Mouse (Mus musculus) hindbrain, embryonic 14.5 days (tissue): Measurements from ENCODE around the gene Adgrl2. TPM values are rescaled to one million over a fixed set of nuclear protein-coding genes. Genes with fewer than 3 reads are reported as not detected.

Experiments used
- ATAC-seq: fragments of 200-750 bp; cut with Nextera tagmentation; 2 replicates; pipeline ENCODE4 v1.8.0; 2017; ENCODE audit warnings: moderate number of reproducible peaks, mild to moderate bottlenecking, moderate TSS enrichment, moderate library complexity; ENCODE audit not compliant: low FRiP score
- DNase-seq: peaks from one replicate; pipeline ENCODE4 v3.0.0-alpha.2; 2015; ENCODE audit warnings: low spot score
- H3K27ac ChIP-seq: fragments of 300-500 bp; sonication (generic); 2 replicates; pipeline ENCODE4 v1.5.1; 2014; ENCODE audit warnings: mild to moderate bottlenecking, moderate library complexity
- H3K27me3 ChIP-seq: fragments of 300-500 bp; sonication (generic); 2 replicates; pipeline ENCODE4 v1.6.1; 2014; ENCODE audit warnings: mild to moderate bottlenecking, low read length, mixed read lengths; ENCODE audit not compliant: control insufficient read depth, insufficient read depth
- H3K36me3 ChIP-seq: fragments of 300-500 bp; sonication (generic); replicated peaks from 2 replicates; pipeline ENCODE4 v1.6.1; 2014; ENCODE audit not compliant: control insufficient read depth, insufficient read depth
- H3K4me1 ChIP-seq: fragments of 300-500 bp; sonication (generic); replicated peaks from 2 replicates; pipeline ENCODE4 v1.6.1; 2014; ENCODE audit warnings: antibody characterized with exemption, low read length, mixed read lengths; ENCODE audit not compliant: control insufficient read depth, insufficient read depth
- H3K4me2 ChIP-seq: fragments of 300-500 bp; sonication (generic); replicated peaks from 2 replicates; pipeline ENCODE4 v1.6.1; 2014; ENCODE audit warnings: mild to moderate bottlenecking, moderate library complexity
- H3K4me3 ChIP-seq: fragments of 300-500 bp; sonication (generic); replicated peaks from 2 replicates; pipeline ENCODE4 v1.5.1; 2014; ENCODE audit warnings: mild to moderate bottlenecking, low read length
- H3K9ac ChIP-seq: fragments of 300-500 bp; sonication (generic); 2 replicates; pipeline ENCODE4 v1.6.1; 2014
- H3K9me3 ChIP-seq: fragments of 300-500 bp; sonication (generic); 2 replicates; pipeline ENCODE4 v1.6.1; 2016; ENCODE audit warnings: low read length; ENCODE audit not compliant: control insufficient read depth
- WGBS: fragments of 180-500 bp; shearing (Covaris S2); extraction: QIAGEN DNeasy Blood & Tissue Kit; methylation state at CpG from one replicate; pipeline ENCODE4 v1.1.7; 2014; 5-methylcytosine and 5-hydroxymethylcytosine counted together
- polyA plus RNA-seq: library from polyadenylated mRNA; unstranded; fragments of >200 nt; fragmentation: Nextera tagmentation; extraction: Ambion mirVana; gene quantifications from 2 replicates; pipeline ENCODE4 v1.2.1, GENCODE M21; 2014

Gene Adgrl2
- polyA plus RNA-seq, 1 experiment from 2014 or later = 171 TPM

DNA sequence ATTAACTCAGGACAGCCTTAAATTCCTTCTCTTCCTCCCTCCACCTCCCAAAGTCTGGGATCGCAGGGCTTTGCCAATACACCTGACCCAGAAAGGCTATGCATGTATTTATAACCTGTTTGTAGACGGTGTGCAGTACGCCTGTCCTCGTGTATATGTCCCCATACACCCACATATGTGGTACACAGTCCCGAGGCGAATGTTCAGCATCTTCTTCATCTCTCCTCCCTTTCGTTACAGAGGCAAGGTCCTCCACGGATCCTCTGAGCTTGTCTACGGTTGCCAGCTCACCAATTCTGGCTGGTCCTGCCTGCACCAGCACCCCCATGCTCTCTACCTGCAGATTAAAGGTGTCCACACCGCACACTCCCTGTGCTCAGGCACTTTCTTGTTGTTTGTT is 30.1 kb downstream of the Adgrl2 start:
- H3K36me3 ChIP-seq = no peaks in the 10 kb centered on the region
- H3K4me3 ChIP-seq = no peak overlapping the region
- no peak overlapping the region for H3K27ac ChIP-seq
- H3K9me3 ChIP-seq = no peaks in the 10 kb centered on the region
- H3K27me3 ChIP-seq = no peaks in the 10 kb centered on the region
- 86% methylated on average over 10 of the region's 10 CpGs for WGBS
- peak overlapping the region; percentile 3; the same call in 1 of the 2 replicates for H3K9ac ChIP-seq
- no peak overlapping the region for H3K4me2 ChIP-seq
- no peak for DNase-seq
- peaks cover 50% of the 10 kb centered on the region for H3K4me1 ChIP-seq
- ATAC-seq = no peak

DNA sequence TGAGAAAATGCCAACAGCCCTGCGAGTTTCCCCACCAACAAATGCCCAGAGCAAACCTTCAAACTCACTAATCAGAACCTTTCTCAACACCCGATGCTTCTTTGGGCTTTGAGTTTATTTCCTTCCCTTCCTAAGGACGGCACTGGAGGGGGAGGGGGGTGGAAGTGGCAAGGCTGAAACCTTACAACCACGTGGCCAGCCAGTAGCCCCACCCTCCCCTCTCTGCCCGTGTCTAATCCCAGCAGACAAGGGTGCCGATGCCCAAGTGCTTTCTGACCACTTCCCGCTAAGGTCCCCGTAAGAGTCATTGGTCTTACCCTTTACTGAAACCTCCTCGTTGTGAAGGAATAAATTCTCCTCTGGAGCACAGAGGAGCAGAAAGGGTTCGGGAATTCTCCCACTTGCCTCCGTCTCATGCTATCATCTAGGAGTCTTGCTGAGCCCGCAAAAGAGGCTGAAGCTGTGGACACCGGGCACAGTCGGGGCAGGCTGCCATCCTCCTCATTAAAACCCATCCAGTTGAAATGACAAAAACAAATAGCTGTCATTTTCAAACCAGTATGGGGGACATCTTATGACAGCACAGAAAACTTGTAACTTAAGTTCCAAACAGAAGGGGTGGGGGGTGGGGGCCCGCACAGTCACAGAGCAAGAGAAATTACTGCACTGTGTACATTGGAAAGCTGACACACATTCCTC is 30.9 kb downstream of the Adgrl2 start:
- DNase-seq (no peak), ATAC-seq (peak; percentile 61; the same call in 1 of the 2 replicates)
- 20% methylated on average over 15 of the region's 15 CpGs for WGBS
- Histone ChIP-seq H3K27ac (no peak overlapping the region), H3K36me3 (no peaks in the 10 kb centered on the region), H3K4me3 (peak overlapping the region; percentile 24), H3K9me3 (no peaks in the 10 kb centered on the region), H3K4me2 (peak overlapping the region; percentile 53), H3K9ac (peak overlapping the region; percentile 45), H3K27me3 (no peaks in the 10 kb centered on the region), H3K4me1 (peaks cover 50% of the 10 kb centered on the region)

DNA sequence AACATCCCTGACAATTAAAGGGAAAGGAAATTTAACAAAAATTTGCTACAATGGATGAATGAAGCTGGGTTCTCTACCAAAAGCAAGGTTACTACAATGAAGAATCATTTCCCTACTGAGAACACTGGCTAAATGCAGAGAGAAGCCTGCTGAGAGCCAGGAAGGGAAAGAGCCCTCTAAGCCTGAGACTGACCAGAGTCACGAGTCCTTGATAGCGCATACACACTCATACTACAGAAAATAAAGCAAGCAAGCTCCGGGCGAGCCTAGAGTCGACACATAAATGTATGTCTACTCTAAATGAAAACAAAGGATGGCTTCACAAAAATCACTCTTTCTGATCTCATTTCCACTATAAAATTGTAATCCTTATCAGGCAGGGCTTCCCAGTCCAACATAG is 31.6 kb downstream of the Adgrl2 start:
- H3K36me3 ChIP-seq = no peaks in the 10 kb centered on the region
- 60% methylated on average over 5 of the region's 5 CpGs for WGBS
- H3K27ac ChIP-seq = no peak overlapping the region
- no peak overlapping the region for H3K4me3 ChIP-seq
- ATAC-seq (no peak), DNase-seq (no peak)
- H3K9ac ChIP-seq = 0 out of 2 replicates have a peak overlapping the region, but pooled peaks have one; percentile 45
- H3K27me3 ChIP-seq = no peaks in the 10 kb centered on the region
- H3K9me3 ChIP-seq = no peaks in the 10 kb centered on the region
- peak overlapping the region; percentile 53 for H3K4me2 ChIP-seq
- H3K4me1 ChIP-seq = peaks cover 50% of the 10 kb centered on the region

DNA sequence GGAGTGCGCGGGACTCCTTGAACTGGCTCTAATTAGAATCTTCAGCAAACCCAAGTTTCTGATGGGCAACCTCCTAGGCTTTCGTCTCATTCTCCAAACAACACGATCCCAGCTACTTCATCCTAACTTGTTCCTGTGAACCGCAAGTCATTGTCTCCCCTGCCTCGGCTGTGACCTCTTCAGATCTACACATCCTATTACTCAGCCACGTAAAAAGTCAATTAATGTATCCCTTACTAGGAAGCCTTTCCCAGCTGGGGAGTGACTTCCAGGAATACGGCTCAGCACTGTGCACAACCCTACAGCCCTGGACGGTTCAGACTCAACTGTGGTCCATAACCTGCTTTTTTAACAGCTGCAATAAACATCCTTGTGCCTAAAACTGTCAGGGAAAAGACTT is 32.2 kb downstream of the Adgrl2 start:
- no peak overlapping the region for H3K4me3 ChIP-seq
- no peak for DNase-seq
- no peaks in the 10 kb centered on the region for H3K9me3 ChIP-seq
- H3K27ac ChIP-seq = no peak overlapping the region
- H3K27me3 ChIP-seq = no peaks in the 10 kb centered on the region
- no peak overlapping the region for H3K9ac ChIP-seq
- no peak overlapping the region for H3K4me2 ChIP-seq
- 57% methylated on average over 9 of the region's 9 CpGs for WGBS
- H3K36me3 ChIP-seq = no peaks in the 10 kb centered on the region
- H3K4me1 ChIP-seq = peaks cover 50% of the 10 kb centered on the region
- no peak for ATAC-seq

DNA sequence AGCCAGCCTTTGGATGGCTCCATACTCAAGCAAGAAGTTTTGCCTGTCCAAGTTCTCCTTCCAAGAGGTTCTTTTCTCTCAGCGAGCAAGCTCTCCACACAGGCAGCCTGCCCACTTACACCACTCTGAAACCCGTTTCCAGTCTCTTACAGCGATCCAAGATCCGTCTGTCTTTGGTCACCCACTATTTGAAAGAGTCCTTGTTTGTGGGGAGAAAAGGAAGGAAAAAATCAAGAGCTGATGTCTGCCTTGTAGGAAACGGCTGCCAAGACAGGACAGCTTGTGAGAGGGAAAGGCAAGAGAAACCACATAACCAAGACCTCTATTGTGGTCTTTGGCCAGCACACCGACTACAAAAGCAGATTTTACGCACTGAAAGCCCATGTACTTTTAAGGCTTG is 33.5 kb downstream of the Adgrl2 start:
- WGBS = 75% methylated on average over 7 of the region's 7 CpGs
- H3K36me3 ChIP-seq = no peaks in the 10 kb centered on the region

DNA sequence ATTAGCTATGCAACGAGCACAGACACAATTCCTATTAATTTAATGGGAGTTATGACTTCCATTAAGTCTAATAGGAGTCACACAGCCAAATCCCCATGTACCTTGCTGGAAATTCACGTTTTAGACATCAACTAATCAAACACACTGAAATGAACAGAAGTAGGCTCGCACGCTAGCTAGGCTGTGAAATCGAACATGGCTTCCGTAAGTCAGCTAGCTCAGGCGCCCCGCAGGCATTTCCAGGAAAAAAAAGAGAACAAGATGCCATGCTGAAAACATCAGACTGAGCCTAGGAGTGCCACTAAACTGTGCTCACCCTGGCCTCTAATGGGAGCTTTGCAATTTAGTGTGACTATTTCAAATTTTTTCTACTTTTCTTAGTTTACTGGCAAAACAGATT is 40.6 kb downstream of the Adgrl2 start:
- H3K36me3 ChIP-seq = no peaks in the 10 kb centered on the region
- H3K4me3 ChIP-seq = no peak overlapping the region
- H3K4me1 ChIP-seq = peaks cover 31% of the 10 kb centered on the region
- no peaks in the 10 kb centered on the region for H3K9me3 ChIP-seq
- DNase-seq = peak; percentile 55
- WGBS = 37% methylated on average over 8 of the region's 8 CpGs
- no peak for ATAC-seq
- peak overlapping the region; percentile 21; the same call in 1 of the 2 replicates for H3K4me2 ChIP-seq
- H3K9ac ChIP-seq = no peak overlapping the region
- no peaks in the 10 kb centered on the region for H3K27me3 ChIP-seq
- H3K27ac ChIP-seq = peak overlapping the region; percentile 43; the same call in 1 of the 2 replicates

More for the DNA sequence above, 33.5 kb downstream of the Adgrl2 start:
- ATAC-seq (no peak), DNase-seq (no peak)
- Histone ChIP-seq H3K4me2 (no peak overlapping the region), H3K4me1 (peaks cover 50% of the 10 kb centered on the region), H3K9ac (no peak overlapping the region), H3K9me3 (no peaks in the 10 kb centered on the region), H3K27ac (no peak overlapping the region), H3K27me3 (no peaks in the 10 kb centered on the region), H3K4me3 (no peak overlapping the region)

DNA sequence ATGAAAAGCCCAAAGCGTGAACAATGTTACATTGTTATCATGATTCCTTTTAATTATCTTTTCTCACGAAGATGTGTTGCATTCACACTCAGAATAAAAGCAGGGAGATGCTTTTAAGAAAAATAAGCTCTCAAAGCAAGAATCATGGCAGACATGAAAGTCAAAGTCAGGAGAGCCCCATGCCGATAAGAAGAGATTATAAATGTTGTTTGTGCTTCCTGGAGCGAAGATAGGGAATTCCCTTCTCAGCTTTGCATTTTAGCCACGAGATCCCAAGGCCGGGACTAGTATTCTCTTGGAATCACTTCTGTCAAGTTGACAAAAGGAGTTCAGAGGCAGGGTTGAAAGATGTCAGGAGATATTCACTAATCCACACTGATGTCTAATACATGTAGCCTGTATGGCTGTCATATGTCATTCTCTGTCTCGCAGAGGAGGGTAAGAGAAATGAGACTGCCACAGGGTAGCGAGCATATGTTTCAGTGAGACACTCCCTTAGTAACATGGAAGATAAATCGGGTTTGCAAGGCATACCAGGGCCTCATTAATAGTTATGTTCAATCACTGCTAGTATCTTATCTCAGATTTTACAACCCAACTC is 42.5 kb downstream of the Adgrl2 start:
- Histone ChIP-seq H3K27ac (no peak overlapping the region), H3K4me2 (no peak overlapping the region), H3K36me3 (no peaks in the 10 kb centered on the region), H3K4me1 (peaks cover 44% of the 10 kb centered on the region), H3K27me3 (no peaks in the 10 kb centered on the region), H3K4me3 (no peak overlapping the region), H3K9me3 (no peaks in the 10 kb centered on the region), H3K9ac (no peak overlapping the region)
- 23% methylated on average over 9 of the region's 9 CpGs for WGBS
- ATAC-seq (peak; percentile 57; the same call in 1 of the 2 replicates), DNase-seq (peak; percentile 49)

DNA sequence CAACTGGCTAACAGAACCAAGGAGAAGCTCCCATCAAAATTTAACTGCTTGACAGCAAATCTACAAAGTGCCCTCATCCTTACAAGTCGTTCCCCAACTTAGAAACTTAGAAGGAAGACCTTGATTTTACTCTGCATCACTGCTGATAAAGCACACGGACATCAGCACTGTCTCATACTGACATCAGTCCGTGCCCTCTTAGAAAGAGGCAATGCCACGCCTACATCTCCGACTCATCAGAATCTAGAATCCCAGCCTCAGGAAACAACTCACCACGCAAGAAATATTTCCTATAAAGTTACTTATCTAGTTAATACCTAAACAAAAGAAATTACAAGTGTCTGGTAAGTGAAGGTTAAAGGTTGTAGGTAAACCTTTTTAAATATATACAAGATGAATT is 43.1 kb downstream of the Adgrl2 start:
- peaks cover 44% of the 10 kb centered on the region for H3K4me1 ChIP-seq
- WGBS = 56% methylated on average over 6 of the region's 6 CpGs
- no peak for ATAC-seq
- no peaks in the 10 kb centered on the region for H3K36me3 ChIP-seq
- DNase-seq = no peak
- H3K27ac ChIP-seq = no peak overlapping the region
- no peak overlapping the region for H3K9ac ChIP-seq
- H3K27me3 ChIP-seq = no peaks in the 10 kb centered on the region
- no peaks in the 10 kb centered on the region for H3K9me3 ChIP-seq
- H3K4me3 ChIP-seq = no peak overlapping the region
- H3K4me2 ChIP-seq = no peak overlapping the region

DNA sequence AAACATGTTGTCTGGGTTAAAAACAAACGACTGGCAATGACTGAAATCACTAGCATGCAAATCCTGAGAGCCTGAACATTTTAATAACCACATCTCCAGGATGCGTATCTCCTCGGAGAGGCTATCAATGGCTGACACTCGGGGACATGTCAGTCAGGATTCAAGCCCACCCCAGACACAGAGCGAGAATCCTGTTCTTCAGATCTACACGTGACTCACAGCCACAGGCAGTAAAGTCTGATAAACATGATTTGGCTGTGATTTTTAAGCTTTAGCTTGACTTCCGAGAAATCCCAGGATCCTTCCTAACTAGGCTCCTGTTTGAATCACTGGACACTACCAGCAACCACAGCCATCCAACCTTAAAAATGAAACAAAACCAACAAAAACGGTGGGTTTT is 44.8 kb downstream of the Adgrl2 start:
- Histone ChIP-seq H3K27ac (no peak overlapping the region), H3K27me3 (no peaks in the 10 kb centered on the region), H3K4me1 (peaks cover 46% of the 10 kb centered on the region), H3K9me3 (no peaks in the 10 kb centered on the region), H3K4me2 (peak overlapping the region; percentile 2; the same call in 1 of the 2 replicates), H3K36me3 (no peaks in the 10 kb centered on the region), H3K4me3 (no peak overlapping the region), H3K9ac (no peak overlapping the region)
- 26% methylated on average over 8 of the region's 8 CpGs for WGBS
- ATAC-seq (no peak), DNase-seq (no peak)
